Mouse (Mus musculus) midbrain, embryonic 10.5 days (tissue): ENCODE data around the gene Dnmbp. TPM values are rescaled to one million over a fixed set of nuclear protein-coding genes. Genes with fewer than 3 reads are reported as not detected.

Source experiments
- DNase-seq: peaks from one replicate; pipeline ENCODE4 v3.0.0-alpha.2; 2017; ENCODE audit warnings: low spot score
- H3K27ac ChIP-seq: fragments of 300-500 bp; sonication (generic); replicated peaks from 2 replicates; pipeline ENCODE4 v1.5.1; 2016; ENCODE audit warnings: mild to moderate bottlenecking
- H3K27me3 ChIP-seq: fragments of 300-500 bp; sonication (generic); 2 replicates; pipeline ENCODE4 v1.6.1; 2016; ENCODE audit warnings: low read depth, mild to moderate bottlenecking; ENCODE audit not compliant: poor library complexity, severe bottlenecking
- H3K36me3 ChIP-seq: fragments of 300-500 bp; sonication (generic); 2 replicates; pipeline ENCODE4 v1.6.1; 2016; ENCODE audit warnings: mild to moderate bottlenecking, moderate library complexity
- H3K4me1 ChIP-seq: fragments of 300-500 bp; sonication (generic); 2 replicates; pipeline ENCODE4 v1.6.1; 2016
- H3K4me3 ChIP-seq: fragments of 300-500 bp; sonication (generic); 2 replicates; pipeline ENCODE4 v1.5.1; 2016; ENCODE audit warnings: mild to moderate bottlenecking, moderate library complexity
- H3K9me3 ChIP-seq: fragments of 300-500 bp; sonication (generic); replicated peaks from 2 replicates; pipeline ENCODE4 v1.6.1; 2016; ENCODE audit warnings: mild to moderate bottlenecking
- WGBS: fragments of 180-500 bp; shearing (Covaris S2); methylation state at CpG from one replicate; pipeline ENCODE4 v1.1.7; 2016; 5-methylcytosine and 5-hydroxymethylcytosine counted together
- polyA plus RNA-seq: library from polyadenylated mRNA; unstranded; fragments of >200 nt; fragmentation: Nextera tagmentation; extraction: Ambion mirVana; gene quantifications from 2 replicates; pipeline ENCODE4 v1.2.1, GENCODE M21; 2016

The Dnmbp gene
- polyA plus RNA-seq, 1 experiment from 2014 or later, result 17.0 TPM

DNA sequence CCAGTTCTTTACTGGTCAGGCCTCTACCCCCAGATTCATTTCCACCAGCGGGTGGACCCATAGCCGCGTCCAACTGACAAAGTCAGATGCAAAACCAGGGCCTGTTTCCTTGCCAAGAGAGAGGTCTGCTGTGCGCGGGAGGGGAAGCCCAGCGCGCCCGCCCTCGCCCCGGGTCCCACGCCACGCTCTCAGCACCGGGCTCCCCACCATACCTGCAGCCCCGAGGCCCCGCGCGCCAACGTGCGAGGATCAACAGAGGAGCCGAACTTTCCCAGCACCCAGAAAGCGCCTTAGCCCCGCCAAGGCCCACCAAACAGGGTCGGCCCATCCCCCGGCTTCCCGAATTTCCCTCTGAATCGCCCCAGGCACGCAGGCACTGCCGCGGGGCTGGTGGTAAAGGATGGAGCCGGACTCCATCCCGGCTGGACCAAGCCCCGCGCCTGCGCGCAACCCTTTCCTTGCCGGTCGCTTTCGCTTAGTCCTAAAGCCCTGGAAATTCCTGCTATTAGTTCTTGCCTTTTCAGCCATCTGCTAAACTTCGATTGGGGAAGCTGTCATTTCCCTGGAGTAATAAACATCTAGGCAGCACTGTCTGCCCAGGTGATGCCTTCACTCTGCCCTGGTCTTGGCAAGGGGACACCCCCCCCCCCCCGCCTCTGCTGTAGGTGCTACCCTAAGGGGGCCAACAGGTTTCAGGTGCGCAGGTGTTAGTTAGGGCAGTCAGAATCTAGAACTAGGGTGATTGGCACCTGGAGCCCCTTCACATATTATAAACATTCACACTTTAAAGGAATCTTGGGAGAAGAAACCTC, 60.4 kb downstream of the Dnmbp start:
- WGBS, result 1% methylated on average over 41 of the region's 41 CpGs
- peaks cover 80% of the 10 kb centered on the region for H3K4me1 ChIP-seq
- H3K36me3 ChIP-seq, result peaks cover 7% of the 10 kb centered on the region
- peak overlapping the region; percentile 97 for H3K27ac ChIP-seq
- peak overlapping the region; percentile 78 for H3K4me3 ChIP-seq
- peaks cover 3% of the 10 kb centered on the region; the same call in 1 of the 2 replicates for H3K9me3 ChIP-seq
- H3K27me3 ChIP-seq, result no peaks in the 10 kb centered on the region
- DNase-seq, result peak; percentile 92

DNA sequence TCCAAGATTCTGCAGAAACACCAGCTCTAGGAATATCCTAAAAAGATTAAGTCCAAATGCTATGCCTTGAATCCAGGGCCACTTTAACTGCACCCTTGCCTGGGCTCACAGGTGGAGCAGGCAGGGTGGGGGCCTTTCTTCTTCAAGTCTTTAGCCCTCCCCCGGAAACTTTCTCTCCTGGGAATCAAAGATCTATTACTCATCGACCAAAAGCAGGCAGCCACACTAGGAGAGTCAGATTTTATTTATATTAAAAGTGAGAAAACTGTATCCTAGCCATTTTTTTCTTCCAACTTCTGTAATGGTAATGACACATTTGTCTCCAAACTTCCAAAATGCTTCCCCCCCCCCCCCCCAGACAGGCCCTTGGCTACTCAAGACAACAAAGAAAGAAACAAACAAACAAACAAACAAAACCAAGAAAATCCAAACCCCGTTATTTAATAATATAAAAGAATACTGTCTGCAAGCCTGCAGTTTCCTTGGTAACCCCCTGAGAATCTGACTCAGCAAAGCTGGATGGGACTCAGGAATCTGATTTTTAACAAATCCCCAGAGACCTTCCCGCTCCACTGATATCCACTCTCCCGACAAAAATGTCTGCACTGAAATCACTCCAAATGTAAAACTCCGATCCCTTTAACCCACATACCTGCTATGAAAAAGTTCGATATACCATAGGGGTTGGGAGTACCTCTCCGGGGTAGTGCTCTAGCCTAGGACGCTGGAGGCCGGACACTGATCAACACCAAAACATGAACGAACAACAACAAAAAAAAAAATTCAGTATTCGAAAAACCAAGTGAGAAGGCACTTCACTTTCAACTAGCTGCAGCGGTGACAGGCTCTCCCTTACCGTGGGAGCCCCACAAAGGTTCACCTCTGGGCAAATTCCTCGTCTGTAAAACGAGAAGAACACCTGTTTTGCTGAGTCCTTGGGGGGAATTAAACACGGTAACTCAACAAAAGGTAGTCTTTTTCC, 61.6 kb downstream of the Dnmbp start:
- Histone ChIP-seq H3K4me3 (peak overlapping the region; percentile 78), H3K4me1 (peaks cover 69% of the 10 kb centered on the region), H3K36me3 (peaks cover 19% of the 10 kb centered on the region), H3K27ac (peak overlapping the region; percentile 97), H3K27me3 (no peaks in the 10 kb centered on the region), H3K9me3 (peaks cover 3% of the 10 kb centered on the region; the same call in 1 of the 2 replicates)
- 9% methylated on average over 17 of the region's 17 CpGs for WGBS
- DNase-seq, result peak; percentile 29

- Histone ChIP-seq H3K4me3 (peak overlapping the region; percentile 78; the same call in 1 of the 2 replicates), H3K27ac (no peak overlapping the region), H3K4me1 (peaks cover 59% of the 10 kb centered on the region), H3K27me3 (no peaks in the 10 kb centered on the region), H3K9me3 (peaks cover 3% of the 10 kb centered on the region; the same call in 1 of the 2 replicates), H3K36me3 (peaks cover 30% of the 10 kb centered on the region)
- no peak for DNase-seq
- 90% methylated on average over 8 of the region's 8 CpGs for WGBS
These were observed 62.6 kb downstream of the Dnmbp start for GRCm38 (mm10) chr19:43877364-43877763.

DNA sequence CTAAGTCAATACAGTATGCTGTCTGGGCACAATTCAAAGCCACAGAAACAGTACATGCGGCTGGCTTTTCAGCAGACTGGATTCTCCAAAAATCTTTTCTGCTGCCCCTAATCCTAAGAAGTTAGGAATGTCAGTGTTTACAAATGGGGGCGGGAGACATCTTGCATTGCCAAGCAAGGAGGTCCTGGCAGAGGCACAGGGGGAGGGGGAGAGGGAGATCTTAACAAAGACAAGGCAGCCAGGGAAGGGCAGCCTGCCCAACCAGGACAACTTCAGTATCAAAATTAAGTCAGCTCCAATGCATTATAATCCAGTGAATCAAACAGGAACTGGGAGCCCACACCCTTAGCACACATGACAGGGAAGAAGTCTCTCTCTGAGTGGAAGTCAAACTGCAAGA, 64.0 kb downstream of the Dnmbp start:
- no peaks in the 10 kb centered on the region for H3K9me3 ChIP-seq
- WGBS, result 12% methylated on average over 2 of the region's 2 CpGs
- peak; percentile 42 for DNase-seq
- H3K27me3 ChIP-seq, result no peaks in the 10 kb centered on the region
- peak overlapping the region; percentile 16; the same call in 1 of the 2 replicates for H3K4me3 ChIP-seq
- H3K36me3 ChIP-seq, result peaks cover 43% of the 10 kb centered on the region
- peaks cover 59% of the 10 kb centered on the region for H3K4me1 ChIP-seq
- H3K27ac ChIP-seq, result peak overlapping the region; percentile 57

- WGBS, result 94% methylated on average over 11 of the region's 11 CpGs
- no peak for DNase-seq
- H3K4me1 ChIP-seq, result peaks cover 44% of the 10 kb centered on the region
- no peak overlapping the region for H3K27ac ChIP-seq
- H3K36me3 ChIP-seq, result peaks cover 60% of the 10 kb centered on the region
- H3K4me3 ChIP-seq, result no peak overlapping the region
- H3K27me3 ChIP-seq, result no peaks in the 10 kb centered on the region
- no peaks in the 10 kb centered on the region for H3K9me3 ChIP-seq
These were observed 65.6 kb downstream of the Dnmbp start for GRCm38 (mm10) chr19:43874351-43874750.

DNA sequence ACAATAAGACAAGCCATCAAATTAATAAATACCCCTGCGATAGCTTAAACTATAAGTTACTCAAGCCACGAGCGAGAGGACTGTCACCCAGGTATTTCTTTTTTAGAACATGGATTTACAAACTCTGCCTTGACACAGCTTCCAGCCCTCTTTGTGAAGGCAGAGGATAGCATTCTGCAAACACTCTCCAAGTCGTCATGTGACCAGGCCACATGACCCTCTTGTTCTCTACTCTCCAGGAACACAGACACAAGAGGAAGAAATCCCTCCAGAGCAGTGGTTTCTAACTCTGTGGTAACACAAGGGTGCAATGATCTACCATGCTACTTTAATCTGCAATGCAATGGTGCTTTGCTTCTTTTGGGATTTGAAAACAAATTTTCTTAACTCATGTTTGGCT, 69.6 kb downstream of the Dnmbp start:
- no peaks in the 10 kb centered on the region for H3K9me3 ChIP-seq
- H3K36me3 ChIP-seq, result peaks cover 99% of the 10 kb centered on the region
- no peak for DNase-seq
- 88% methylated on average over 4 of the region's 4 CpGs for WGBS
- no peak overlapping the region for H3K27ac ChIP-seq
- H3K27me3 ChIP-seq, result no peaks in the 10 kb centered on the region
- H3K4me3 ChIP-seq, result no peak overlapping the region
- peaks cover 8% of the 10 kb centered on the region for H3K4me1 ChIP-seq

DNA sequence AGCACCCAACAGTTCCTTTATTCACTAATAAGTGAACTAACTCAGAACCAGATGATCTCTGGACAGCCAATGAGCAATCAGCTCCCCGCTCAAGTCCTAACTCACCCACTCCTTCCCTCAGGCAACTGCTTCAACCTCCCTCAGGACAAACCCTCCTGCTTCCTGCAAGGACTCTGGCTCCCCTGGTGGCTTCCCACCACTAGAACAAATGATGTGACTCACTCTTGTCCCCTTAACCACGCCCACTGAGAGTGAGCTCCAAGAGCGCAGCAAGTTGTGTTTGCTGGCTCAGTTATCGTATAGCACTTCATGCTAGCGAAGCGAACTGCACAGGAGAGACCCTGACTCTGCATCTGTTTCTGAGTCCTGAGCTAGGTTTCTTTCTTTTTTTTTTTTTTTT, 82.6 kb downstream of the Dnmbp start:
- 87% methylated on average over 6 of the region's 6 CpGs for WGBS
- Histone ChIP-seq H3K27me3 (no peaks in the 10 kb centered on the region), H3K4me1 (no peaks in the 10 kb centered on the region), H3K9me3 (peaks cover 10% of the 10 kb centered on the region), H3K36me3 (peaks cover 97% of the 10 kb centered on the region), H3K4me3 (no peak overlapping the region), H3K27ac (no peak overlapping the region)
- no peak for DNase-seq

- Histone ChIP-seq H3K27me3 (no peaks in the 10 kb centered on the region), H3K4me3 (no peak overlapping the region), H3K27ac (no peak overlapping the region), H3K4me1 (no peaks in the 10 kb centered on the region), H3K36me3 (peaks cover 97% of the 10 kb centered on the region), H3K9me3 (no peaks in the 10 kb centered on the region)
- 79% methylated on average over 7 of the region's 7 CpGs for WGBS
- no peak for DNase-seq
These were observed 87.0 kb downstream of the Dnmbp start for GRCm38 (mm10) chr19:43852837-43853545.

- Histone ChIP-seq H3K4me1 (no peaks in the 10 kb centered on the region), H3K36me3 (peaks cover 99% of the 10 kb centered on the region), H3K27me3 (no peaks in the 10 kb centered on the region), H3K27ac (no peak overlapping the region), H3K4me3 (no peak overlapping the region), H3K9me3 (no peaks in the 10 kb centered on the region)
- DNase-seq, result no peak
- WGBS, result 88% methylated on average over 21 of the region's 21 CpGs
These were observed 87.9 kb downstream of the Dnmbp start for GRCm38 (mm10) chr19:43851996-43852630.

DNA sequence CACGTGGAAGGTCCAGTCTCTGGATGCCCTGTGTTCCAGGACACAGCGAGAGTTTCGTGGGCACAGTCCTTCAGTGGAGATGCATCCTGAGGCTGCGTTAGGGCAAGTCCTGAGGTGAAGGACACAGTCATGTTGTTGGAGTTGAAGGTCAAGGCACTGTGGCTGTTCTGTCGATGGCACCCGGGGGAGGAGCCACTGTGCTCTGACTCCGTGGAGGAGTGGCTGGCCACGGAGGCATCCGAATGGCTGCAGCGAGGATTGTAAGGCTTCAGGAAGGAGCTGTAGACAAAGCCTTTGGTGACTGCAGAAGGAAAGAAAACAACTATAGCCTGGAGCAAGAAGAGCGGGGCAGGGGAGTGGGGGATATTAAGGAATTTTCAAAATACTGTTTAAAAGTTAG, 90.0 kb downstream of the Dnmbp start:
- Histone ChIP-seq H3K27me3 (no peaks in the 10 kb centered on the region), H3K9me3 (no peaks in the 10 kb centered on the region), H3K4me1 (peaks cover 3% of the 10 kb centered on the region; the same call in 1 of the 2 replicates), H3K36me3 (peaks cover 99% of the 10 kb centered on the region), H3K4me3 (no peak overlapping the region), H3K27ac (no peak overlapping the region)
- 95% methylated on average over 11 of the region's 11 CpGs for WGBS
- no peak for DNase-seq

DNA sequence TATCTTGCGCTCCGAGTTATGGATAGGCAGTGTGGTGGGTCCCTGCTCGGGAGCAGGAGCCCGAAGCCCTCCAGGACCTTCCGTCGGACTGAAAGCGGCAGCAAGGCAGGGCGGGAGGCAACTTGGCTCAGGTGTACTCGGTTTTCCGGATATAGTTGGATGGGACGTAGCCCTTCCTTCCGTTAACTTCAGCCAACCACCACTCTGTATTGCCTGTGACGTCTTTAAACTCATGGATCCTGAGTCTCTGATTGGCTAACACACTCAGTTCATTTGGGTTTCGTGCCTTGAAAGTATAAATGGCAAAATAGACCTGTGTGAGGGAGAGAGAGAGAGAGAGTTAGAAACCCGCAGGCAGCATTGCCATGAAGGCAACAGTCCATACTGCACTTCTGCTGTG, 92.0 kb downstream of the Dnmbp start:
- Histone ChIP-seq H3K4me3 (no peak overlapping the region), H3K27me3 (no peaks in the 10 kb centered on the region), H3K9me3 (no peaks in the 10 kb centered on the region), H3K36me3 (peaks cover 93% of the 10 kb centered on the region), H3K27ac (no peak overlapping the region), H3K4me1 (peaks cover 3% of the 10 kb centered on the region; the same call in 1 of the 2 replicates)
- WGBS, result 96% methylated on average over 15 of the region's 15 CpGs
- DNase-seq, result no peak

DNA sequence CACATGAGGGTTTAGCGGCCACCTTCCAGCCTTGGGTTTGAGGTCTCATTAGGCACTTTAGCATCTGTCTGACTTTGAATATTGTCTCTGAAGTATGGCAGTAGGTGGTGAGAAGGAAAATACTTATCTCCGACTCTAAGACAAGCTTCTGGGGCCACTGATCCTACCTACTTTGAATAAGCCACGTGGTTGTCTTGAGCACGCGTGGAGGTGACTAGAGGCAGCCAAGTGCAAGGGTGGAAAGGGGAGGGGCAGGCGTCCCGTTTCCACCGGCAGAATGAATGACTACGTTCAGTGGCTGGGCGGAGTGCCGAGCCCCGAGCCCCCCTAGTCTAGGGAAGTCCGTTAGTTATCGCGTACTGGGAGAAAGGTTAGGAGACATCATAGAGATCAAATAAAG, 92.9 kb downstream of the Dnmbp start:
- DNase-seq, result no peak
- WGBS, result 93% methylated on average over 15 of the region's 15 CpGs
- peaks cover 85% of the 10 kb centered on the region for H3K36me3 ChIP-seq

More for the DNA sequence above, 92.9 kb downstream of the Dnmbp start:
- no peaks in the 10 kb centered on the region for H3K27me3 ChIP-seq
- H3K4me3 ChIP-seq, result no peak overlapping the region
- H3K4me1 ChIP-seq, result peaks cover 3% of the 10 kb centered on the region; the same call in 1 of the 2 replicates
- no peak overlapping the region for H3K27ac ChIP-seq
- no peaks in the 10 kb centered on the region for H3K9me3 ChIP-seq
